Mouse (Mus musculus): Measurements from ENCODE around the gene B3glct. TPM values are rescaled to one million over a fixed set of nuclear protein-coding genes. Genes with fewer than 3 reads are reported as not detected.

B3glct gene
- polyA plus RNA-seq, 1 experiment, result 0.25 TPM

DNA sequence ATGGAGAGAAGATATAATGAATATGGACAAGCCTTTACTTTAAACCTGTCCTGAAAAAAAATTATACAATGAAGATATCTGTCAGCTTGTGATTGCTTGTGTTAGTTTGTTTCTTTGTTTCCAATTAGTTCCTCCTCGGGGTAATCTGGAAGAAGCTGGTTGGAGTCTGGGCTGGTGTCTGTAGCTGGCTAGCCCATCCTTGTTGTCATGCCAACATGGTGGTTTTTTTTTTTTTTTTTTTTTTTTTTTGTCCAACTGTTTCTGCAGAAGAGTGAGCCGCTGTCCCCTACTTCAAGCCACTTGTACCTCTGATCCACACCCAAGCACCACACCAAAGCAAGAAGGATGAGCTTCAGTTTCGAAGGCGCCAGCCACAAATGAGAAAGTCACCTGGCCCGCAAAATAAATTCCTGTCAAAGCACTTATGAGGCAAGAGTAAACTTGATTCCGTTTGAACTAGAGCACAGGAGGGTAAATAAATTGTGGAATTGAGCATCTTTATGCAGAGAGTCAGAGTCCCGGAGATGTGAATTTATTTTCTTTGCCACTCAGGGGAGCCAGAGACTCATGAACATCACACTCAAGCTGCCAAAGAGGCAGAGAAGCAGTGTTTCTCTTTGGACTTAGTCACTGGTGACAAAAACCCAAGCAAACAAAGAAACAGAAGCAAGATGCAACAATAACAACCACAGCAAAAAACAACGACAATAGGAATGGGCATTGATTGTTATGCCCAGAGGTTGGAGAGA is 30.5 kb upstream of the B3glct start:
- Histone ChIP-seq H3K4me3 (replicated peaks) (no peak overlapping the region), H3K4me1 (ENCODE audit: control insufficient read depth) (peaks cover 60% of the 10 kb centered on the region), H3K36me3 (ENCODE audit: control insufficient read depth) (no peaks in the 10 kb centered on the region), H3K27me3 (ENCODE audit: control insufficient read depth) (no peaks in the 10 kb centered on the region), H3K9me3 (ENCODE audit: control insufficient read depth, low read length) (no peaks in the 10 kb centered on the region)
- TF ChIP-seq GATA1 (IDR thresholded peaks at IDR 0.05; ENCODE audit: low read length), result no peak
- no peak for TF ChIP-seq TAL1 (IDR thresholded peaks at IDR 0.05; ENCODE audit: low read length)

DNA sequence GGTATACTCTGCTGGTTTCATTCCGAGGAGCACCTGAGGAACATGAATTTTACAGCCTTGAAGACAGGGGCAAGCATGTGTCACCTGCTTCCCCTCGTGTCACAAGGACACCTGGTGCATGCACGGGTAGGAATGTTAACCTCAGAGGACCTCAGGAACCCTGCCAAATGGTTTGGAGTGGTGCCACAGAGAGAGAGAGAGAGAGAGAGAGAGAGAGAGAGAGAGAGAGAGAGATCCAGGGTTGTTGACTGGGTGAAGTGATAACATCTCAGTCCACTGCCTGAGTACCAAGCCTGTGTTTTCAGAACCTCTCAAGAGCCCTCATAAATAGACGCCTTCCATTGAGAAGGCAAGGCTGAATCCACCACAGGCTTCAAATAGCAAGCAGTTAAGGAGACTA is 29.8 kb upstream of the B3glct start:
- Histone ChIP-seq H3K4me1 (ENCODE audit: control insufficient read depth) (peaks cover 54% of the 10 kb centered on the region), H3K36me3 (ENCODE audit: control insufficient read depth) (no peaks in the 10 kb centered on the region), H3K27me3 (ENCODE audit: control insufficient read depth) (no peaks in the 10 kb centered on the region), H3K4me3 (replicated peaks) (no peak overlapping the region), H3K9me3 (ENCODE audit: control insufficient read depth, low read length) (no peaks in the 10 kb centered on the region)
- TF ChIP-seq GATA1 (IDR thresholded peaks at IDR 0.05; ENCODE audit: low read length), result no peak

DNA sequence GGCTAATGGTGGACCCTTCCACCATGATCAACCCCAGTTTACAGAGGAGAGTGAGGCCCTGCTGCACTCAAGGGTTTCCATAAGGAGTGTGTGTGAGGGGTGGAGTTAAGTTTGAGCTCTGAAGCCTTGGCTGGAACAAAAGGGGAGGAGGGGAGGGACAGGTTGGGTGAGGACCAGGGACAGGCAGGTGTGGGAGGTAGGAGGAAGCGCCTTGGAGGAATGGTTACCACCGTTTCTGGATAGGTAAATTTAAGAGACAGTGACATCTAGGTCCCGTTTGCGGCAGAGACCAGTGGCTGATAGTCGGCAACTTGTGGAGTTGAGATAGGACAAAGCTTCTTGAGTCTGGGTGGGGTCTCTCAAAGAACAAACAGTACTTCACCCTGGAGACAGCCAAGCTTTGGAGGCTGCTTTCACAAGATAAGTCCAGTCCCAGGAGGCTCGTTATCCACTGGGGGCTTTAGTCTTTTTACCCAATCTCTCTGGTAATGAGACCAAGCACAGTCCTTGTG is 29.1 kb upstream of the B3glct start:
- TF ChIP-seq GATA1 (IDR thresholded peaks at IDR 0.05; ENCODE audit: low read length), result no peak
- TF ChIP-seq TAL1 (IDR thresholded peaks at IDR 0.05; ENCODE audit: low read length), result no peak
- no peaks in the 10 kb centered on the region for H3K9me3 ChIP-seq (ENCODE audit: control insufficient read depth, low read length)
- H3K36me3 ChIP-seq (ENCODE audit: control insufficient read depth), result no peaks in the 10 kb centered on the region
- no peaks in the 10 kb centered on the region for H3K27me3 ChIP-seq (ENCODE audit: control insufficient read depth)
- peaks cover 46% of the 10 kb centered on the region for H3K4me1 ChIP-seq (ENCODE audit: control insufficient read depth)
- H3K4me3 ChIP-seq (replicated peaks), result peak overlapping the region; percentile 31

DNA sequence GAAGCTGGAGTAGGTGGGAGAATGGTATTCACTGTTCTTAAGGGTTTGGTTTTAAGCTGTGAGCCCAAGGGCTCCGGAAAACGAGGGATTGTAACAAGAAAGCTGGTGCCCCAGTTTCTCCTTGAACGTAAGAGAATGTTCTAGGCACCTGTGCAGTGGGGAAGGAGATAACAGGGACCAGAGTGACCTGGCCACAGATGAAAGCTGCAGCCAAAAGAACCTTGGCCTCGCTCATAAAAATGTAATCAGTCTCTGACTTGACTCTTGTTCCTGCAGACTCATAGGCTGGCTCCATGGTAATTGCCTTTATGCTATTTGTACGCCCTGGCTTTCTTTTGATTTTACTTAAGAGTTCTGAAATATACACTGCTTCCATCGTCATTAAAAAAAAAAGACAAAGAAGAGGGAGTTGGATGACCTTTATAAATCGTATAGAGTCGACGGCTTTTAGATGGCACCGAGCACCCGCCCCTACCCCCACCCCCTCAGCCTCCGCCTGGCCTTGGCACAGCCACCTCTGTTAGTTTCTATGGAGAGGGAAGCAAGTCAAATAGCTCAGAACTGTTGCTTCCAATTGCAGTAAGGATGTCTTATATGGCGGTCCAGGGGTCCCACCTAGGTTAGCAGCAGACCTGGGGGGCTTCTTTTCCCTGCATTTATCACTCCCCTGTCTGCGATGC is 28.4 kb upstream of the B3glct start:
- TF ChIP-seq TAL1 (IDR thresholded peaks at IDR 0.05; ENCODE audit: low read length) (no peak), GATA1 (IDR thresholded peaks at IDR 0.05; ENCODE audit: low read length) (no peak)
- Histone ChIP-seq H3K4me3 (replicated peaks) (peak overlapping the region; percentile 31), H3K4me1 (ENCODE audit: control insufficient read depth) (peaks cover 42% of the 10 kb centered on the region), H3K9me3 (ENCODE audit: control insufficient read depth, low read length) (no peaks in the 10 kb centered on the region; the same call in 1 of the 2 replicates), H3K27me3 (ENCODE audit: control insufficient read depth) (no peaks in the 10 kb centered on the region), H3K36me3 (ENCODE audit: control insufficient read depth) (no peaks in the 10 kb centered on the region)

DNA sequence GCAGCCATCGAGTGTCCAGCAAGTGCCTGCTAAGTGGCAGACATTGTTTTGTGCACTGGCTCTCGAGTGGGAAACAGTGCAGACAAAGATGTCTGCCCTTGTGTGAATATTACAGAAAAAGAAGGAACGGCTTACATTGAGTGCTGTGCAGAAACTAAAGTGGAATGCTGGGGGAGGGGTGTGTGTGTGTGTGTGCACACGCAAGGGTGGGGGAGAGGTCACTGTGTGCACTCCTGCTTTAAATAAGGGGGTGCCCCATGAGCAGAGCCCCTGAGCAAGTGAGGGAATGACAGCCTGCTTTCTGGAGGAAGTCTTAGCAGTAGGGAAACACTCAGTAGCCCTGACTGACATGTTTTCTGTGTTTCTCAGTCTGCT is 27.9 kb upstream of the B3glct start:
- TF ChIP-seq TAL1 (IDR thresholded peaks at IDR 0.05; ENCODE audit: low read length) (no peak), GATA1 (IDR thresholded peaks at IDR 0.05; ENCODE audit: low read length) (no peak)
- Histone ChIP-seq H3K9me3 (ENCODE audit: control insufficient read depth, low read length) (no peaks in the 10 kb centered on the region; the same call in 1 of the 2 replicates), H3K36me3 (ENCODE audit: control insufficient read depth) (no peaks in the 10 kb centered on the region), H3K4me1 (ENCODE audit: control insufficient read depth) (peaks cover 41% of the 10 kb centered on the region), H3K4me3 (replicated peaks) (no peak overlapping the region), H3K27me3 (ENCODE audit: control insufficient read depth) (no peaks in the 10 kb centered on the region)

DNA sequence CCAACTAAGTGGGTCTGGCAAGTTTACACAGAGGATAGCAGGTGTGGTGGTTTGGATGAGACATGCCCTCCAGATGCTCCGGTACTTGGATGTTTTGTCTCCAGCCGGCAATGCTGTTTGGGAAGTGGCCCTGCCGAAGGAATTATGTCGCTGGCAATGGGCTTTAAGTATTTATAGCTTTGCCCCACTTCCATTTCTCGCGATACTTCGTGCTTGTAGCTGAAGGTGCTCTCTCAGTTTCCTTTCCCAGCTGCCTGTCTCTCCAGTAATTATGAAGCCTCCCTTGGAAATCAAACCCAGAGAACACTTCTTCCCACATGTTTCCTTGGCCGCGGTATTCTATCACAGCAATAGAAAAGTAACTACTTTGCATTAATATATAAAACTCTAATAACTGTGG is 22.4 kb upstream of the B3glct start:
- H3K36me3 ChIP-seq (ENCODE audit: control insufficient read depth), result no peaks in the 10 kb centered on the region
- H3K4me3 ChIP-seq (replicated peaks), result no peak overlapping the region
- TF ChIP-seq TAL1 (IDR thresholded peaks at IDR 0.05; ENCODE audit: low read length) (no peak), GATA1 (IDR thresholded peaks at IDR 0.05; ENCODE audit: low read length) (no peak)
- no peaks in the 10 kb centered on the region for H3K27me3 ChIP-seq (ENCODE audit: control insufficient read depth)
- peaks cover 5% of the 10 kb centered on the region for H3K4me1 ChIP-seq (ENCODE audit: control insufficient read depth)
- no peaks in the 10 kb centered on the region; the same call in 1 of the 2 replicates for H3K9me3 ChIP-seq (ENCODE audit: control insufficient read depth, low read length)

- Histone ChIP-seq H3K4me1 (ENCODE audit: control insufficient read depth) (peaks cover 4% of the 10 kb centered on the region), H3K4me3 (replicated peaks) (no peak overlapping the region), H3K27me3 (ENCODE audit: control insufficient read depth) (no peaks in the 10 kb centered on the region), H3K9me3 (ENCODE audit: control insufficient read depth, low read length) (peaks cover 8% of the 10 kb centered on the region), H3K36me3 (ENCODE audit: control insufficient read depth) (no peaks in the 10 kb centered on the region)
- TF ChIP-seq TAL1 (IDR thresholded peaks at IDR 0.05; ENCODE audit: low read length), result no peak
- TF ChIP-seq GATA1 (IDR thresholded peaks at IDR 0.05; ENCODE audit: low read length), result no peak
Measured at GRCm38 (mm10) chr5:149658022-149658421, 20.0 kb upstream of the B3glct start.

- Histone ChIP-seq H3K27me3 (ENCODE audit: control insufficient read depth) (no peaks in the 10 kb centered on the region), H3K9me3 (ENCODE audit: control insufficient read depth, low read length) (peaks cover 8% of the 10 kb centered on the region), H3K36me3 (ENCODE audit: control insufficient read depth) (no peaks in the 10 kb centered on the region), H3K4me1 (ENCODE audit: control insufficient read depth) (peaks cover 4% of the 10 kb centered on the region), H3K4me3 (replicated peaks) (no peak overlapping the region)
- TF ChIP-seq TAL1 (IDR thresholded peaks at IDR 0.05; ENCODE audit: low read length), result no peak
- no peak for TF ChIP-seq GATA1 (IDR thresholded peaks at IDR 0.05; ENCODE audit: low read length)
Measured at GRCm38 (mm10) chr5:149658741-149659413, 19.2 kb upstream of the B3glct start.

- Histone ChIP-seq H3K4me1 (ENCODE audit: control insufficient read depth) (peaks cover 4% of the 10 kb centered on the region), H3K27me3 (ENCODE audit: control insufficient read depth) (no peaks in the 10 kb centered on the region), H3K4me3 (replicated peaks) (no peak overlapping the region), H3K9me3 (ENCODE audit: control insufficient read depth, low read length) (peaks cover 8% of the 10 kb centered on the region), H3K36me3 (ENCODE audit: control insufficient read depth) (no peaks in the 10 kb centered on the region)
- TF ChIP-seq TAL1 (IDR thresholded peaks at IDR 0.05; ENCODE audit: low read length) (no peak), GATA1 (IDR thresholded peaks at IDR 0.05; ENCODE audit: low read length) (no peak)
Measured at GRCm38 (mm10) chr5:149659414-149659780, 18.6 kb upstream of the B3glct start.
